Mouse (Mus musculus): ENCODE data around the gene Ugdh.
A peak's percentile ranks its signal among the peaks of the same experiment; 100 is the strongest.

Ugdh gene

DNA sequence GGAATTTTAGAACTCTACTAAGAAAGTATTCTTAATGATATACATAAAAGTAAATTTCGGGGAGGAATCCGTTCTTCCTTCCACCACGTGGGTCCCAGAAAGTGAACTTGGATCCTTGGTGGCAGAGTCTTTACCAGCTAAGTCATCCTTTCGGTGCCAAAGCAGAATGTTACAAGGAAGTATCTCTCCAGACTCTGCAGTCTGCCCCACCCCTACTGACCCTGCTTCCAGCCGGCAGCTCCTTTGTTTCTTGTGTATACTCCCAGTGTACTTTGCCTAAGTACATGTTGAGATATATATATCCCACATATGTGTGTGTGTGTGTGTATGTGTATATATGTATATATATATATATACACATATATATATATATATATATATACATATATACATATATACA lies 6.3 kb downstream of the Ugdh start:
- DNase-seq (ENCODE audit: low spot score in 2 of 2), result no peak

DNA sequence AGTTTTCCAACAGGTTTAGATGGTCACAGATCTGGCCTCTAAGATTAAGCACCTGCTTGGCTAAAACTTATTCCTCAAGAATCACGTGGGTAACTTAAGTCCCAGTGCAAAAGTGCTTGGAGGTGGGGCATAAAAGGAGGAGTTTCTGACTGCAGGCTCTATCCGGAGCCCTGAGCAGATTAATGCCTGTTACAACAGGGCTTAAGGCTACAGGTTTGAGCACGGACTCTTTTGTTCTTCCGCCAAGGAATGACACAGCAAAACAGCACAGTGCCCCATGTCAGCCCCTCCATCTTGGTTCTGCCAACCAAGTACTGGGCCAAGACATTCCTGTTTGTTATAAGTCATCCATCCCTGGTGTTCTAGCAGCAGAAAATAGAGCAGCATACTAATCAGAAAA lies 7.4 kb downstream of the Ugdh start:
- no peak for DNase-seq (ENCODE audit: low spot score in 2 of 2)

DNA sequence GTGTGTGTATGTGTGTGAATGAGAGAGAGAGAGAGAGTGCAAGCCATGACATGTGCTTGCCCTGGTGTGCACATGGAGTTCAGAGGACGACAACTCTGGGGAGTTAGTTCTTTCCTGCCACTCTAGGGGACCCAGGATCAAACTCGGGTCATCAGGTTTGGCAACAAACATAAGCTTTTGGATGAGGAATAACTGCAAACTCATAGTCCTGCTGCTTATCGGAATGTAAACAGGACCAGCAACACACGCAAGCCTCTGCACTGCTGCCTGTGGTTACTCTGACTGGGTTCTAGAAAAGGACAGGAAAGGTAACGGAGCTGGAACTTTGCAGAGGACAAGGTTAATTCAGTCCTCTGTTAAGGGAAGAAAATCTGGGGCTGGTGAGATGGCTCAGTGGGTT lies 10.5 kb downstream of the Ugdh start:
- DNase-seq (ENCODE audit: low spot score in 2 of 2), result no peak

DNA sequence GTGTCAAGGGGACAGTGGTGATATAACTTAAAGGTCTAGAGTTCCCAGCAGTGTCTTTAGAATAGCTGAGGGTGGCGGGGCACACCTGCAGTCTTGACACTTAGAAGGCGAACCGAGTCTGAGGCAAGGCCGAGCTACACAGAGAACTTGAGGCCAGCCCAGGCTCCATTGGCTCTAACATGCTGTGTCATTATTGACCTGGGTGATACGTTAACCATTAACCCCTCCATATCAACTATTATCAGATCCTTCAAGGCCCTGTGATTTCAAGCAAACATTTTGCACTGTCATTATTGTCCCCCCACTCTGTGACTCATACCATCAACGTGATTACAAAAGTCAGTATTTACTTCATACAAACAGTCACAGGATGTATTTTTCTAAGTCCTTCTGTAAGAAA lies 11.5 kb downstream of the Ugdh start:
- DNase-seq (ENCODE audit: low spot score in 2 of 2), result no peak

DNA sequence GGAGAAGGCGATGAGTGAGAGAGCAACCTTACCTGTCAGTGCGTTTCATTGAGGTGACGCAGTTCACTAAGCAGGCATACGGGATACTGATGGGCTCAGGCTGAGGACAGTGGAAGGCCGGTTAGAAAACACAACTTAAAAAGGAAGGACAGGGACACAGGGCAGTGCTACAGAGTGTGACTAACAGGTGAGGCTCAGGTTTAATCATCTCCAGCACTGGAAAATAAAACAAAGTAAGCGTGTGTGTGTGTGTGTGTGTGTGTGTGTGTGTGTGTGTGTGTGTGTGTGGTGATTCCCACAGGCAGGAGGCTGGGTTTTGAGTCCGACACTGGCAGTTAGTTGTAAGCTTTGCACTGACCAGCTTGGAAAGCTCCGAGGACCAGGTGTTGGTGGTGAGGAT lies 12.9 kb downstream of the Ugdh start:
- DNase-seq (ENCODE audit: low spot score in 2 of 2), result no peak

DNA sequence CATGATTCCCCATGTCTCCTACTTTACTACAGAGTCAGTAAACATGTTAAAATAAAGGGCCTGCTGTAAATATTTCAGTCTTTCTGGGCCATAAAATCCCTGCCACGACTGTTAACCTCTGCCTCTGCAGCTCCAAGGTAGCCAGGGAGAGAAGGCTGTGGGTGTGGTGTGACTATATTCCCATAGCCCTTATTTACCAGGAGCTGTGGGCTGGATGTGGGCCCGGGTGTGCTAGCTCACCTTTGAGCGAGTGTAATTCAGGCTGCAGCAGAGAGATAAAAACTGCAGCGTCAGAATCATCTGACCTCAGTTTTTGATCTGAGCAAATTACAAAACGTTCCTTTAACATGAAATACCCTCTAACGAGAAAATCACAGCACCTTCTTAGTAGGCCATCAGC lies 14.9 kb downstream of the Ugdh start:
- DNase-seq (ENCODE audit: low spot score in 2 of 2), result no peak

DNA sequence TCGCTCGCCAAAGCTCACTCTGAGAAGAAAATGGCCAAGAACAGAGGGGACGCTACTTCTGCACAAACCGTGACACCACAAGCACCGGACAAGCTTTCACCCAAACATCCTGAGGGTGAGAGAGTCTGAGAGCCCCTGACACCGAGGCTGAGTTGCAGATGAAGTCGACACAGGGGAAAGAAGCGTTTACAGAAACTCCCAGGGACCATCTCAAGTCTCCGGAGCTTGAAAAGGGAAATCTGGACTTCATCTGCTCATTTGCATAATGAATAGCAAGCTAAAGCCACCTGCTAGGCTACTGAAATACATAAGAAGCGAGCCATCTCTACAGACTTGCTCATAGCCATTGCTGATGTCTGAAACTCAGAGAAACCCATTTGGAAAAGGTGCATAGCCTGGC lies 16.6 kb downstream of the Ugdh start:
- DNase-seq (ENCODE audit: low spot score in 2 of 2), result no peak

DNA sequence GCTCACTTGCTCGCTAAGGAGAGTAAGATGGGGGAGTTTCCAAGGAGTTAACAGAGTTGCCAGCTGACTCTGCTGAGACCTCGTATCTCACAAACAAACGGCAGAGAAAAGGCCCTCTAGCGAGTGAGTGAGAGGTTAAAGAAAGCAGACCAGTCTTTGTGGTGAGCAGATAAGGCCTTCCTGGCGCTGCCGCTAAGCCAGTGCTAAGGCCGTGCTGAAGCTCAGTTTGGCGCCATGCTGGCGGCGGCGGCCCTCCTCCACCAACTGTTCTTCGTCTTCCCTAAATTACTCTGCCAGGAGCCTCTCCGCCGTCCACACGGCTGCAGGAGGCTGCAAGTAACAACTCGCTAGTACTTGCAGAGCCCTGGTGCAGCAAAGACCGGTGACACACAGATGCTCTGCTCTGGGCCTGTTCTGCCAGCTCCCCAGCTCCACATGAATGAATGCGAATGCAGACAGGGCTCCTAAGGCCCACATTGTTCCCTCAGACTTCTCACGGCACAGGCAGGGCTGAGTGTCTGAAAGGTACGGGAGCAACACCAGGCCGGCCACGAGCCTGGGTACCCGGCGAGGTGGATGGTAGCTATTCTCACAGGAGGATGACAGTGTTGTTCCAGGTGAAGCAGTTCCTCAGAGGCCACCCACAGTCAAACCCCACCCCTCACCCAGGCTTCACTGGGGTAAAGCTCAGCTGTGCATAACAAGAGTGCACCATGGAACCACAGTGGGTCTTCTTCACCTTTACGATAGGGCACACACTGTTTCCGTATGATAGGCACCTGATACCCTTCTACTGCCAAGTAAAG lies 19.9 kb downstream of the Ugdh start:
- DNase-seq (ENCODE audit: low spot score in 2 of 2), result no peak

DNA sequence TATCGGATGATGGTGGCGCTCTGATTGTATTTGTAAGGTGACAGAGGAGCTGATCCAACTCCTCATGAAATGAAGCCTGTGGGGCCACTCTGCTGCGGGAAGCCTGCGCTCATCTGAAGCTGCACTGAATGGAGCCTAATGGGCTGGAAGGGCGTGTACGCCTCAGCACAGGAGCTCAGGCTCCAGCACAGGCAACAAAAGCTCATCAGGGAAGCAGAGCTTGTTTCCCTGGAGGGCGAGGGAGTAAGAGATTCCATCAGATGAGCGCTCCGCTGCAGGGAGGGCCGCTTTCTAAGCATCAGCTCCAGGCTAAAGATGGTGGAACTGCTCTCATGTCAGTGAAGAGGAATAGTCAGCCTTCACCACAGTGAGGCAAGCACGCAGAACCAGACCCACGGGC lies 27.8 kb downstream of the Ugdh start:
- DNase-seq (ENCODE audit: low spot score in 2 of 2), result no peak

DNA sequence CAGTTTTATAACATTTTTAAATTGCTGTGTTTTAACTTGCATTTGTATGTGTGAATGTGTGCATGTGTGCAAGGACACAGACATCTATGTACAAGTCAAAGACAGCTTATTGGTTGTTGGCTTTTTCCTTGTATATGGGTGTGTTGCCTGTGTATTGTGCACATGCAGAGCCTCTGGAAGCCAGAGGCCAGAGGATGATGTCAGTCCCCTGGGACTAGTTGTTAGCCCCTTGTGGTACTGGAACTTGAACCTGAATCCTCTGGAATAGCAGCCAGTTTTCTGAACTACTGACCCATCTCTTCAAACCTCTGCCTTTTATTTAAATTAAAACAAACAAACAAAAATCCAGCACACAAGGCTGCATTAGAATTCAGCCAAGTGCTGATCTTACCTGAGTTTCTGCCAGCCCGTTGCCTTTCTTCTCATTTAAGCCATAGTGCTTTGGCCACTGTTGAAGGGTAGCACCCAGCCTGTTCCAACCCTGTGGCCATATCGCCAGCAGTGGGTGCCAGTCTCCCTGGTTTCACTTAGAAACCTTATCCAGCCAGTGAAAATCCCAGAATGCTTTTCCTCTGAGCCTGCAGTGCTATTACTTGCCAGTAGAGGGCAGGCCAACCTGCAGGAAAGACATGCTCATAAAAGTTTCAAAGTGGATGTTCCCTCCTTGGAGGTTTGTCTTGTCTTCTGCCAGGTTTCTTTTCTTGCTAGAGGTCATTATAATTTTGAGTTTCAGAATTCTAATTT lies 34.3 kb downstream of the Ugdh start:
- peak; percentile 44 to 73 for DNase-seq (ENCODE audit: low spot score in 2 of 2)

DNA sequence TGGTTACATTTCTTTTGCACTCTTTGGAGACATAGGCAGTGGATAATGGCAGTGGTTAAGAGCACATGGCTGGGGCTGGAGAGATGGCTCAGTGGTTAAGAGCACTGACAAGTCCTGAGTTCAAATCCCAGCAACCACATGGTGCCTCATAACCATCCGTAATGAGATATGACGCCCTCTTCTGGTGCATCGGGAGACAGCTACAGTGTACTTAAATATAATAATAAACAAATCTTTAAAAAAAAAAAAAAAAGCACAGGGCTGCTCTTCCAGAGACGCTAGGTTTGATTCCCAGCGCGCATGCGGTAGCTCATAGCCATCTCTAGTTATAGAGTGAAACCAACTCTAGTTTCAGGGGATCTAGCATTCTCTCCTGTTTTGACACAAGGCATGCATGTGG lies 41.3 kb downstream of the Ugdh start:
- no peak for DNase-seq (ENCODE audit: low spot score in 2 of 2)

DNA sequence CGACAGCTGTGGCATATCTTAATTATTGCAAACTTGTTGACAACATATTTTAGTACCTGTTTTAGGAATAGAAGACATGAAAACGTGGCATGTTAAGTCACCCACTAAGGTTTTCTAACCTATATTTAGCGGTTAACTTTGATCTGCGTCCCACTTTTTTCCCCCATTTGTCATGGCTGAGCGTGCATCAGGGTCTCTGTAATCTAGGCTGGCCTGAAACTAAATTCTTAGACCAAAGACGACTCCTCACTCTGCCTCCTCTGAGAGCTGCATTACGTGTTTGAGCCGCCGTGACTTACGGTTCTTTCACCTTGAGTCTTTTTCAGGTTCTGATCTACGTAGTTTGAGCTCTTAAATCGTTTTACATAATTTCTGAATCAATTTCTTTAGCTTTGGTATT lies 44.0 kb downstream of the Ugdh start:
- DNase-seq (ENCODE audit: low spot score in 2 of 2), result no peak

DNA sequence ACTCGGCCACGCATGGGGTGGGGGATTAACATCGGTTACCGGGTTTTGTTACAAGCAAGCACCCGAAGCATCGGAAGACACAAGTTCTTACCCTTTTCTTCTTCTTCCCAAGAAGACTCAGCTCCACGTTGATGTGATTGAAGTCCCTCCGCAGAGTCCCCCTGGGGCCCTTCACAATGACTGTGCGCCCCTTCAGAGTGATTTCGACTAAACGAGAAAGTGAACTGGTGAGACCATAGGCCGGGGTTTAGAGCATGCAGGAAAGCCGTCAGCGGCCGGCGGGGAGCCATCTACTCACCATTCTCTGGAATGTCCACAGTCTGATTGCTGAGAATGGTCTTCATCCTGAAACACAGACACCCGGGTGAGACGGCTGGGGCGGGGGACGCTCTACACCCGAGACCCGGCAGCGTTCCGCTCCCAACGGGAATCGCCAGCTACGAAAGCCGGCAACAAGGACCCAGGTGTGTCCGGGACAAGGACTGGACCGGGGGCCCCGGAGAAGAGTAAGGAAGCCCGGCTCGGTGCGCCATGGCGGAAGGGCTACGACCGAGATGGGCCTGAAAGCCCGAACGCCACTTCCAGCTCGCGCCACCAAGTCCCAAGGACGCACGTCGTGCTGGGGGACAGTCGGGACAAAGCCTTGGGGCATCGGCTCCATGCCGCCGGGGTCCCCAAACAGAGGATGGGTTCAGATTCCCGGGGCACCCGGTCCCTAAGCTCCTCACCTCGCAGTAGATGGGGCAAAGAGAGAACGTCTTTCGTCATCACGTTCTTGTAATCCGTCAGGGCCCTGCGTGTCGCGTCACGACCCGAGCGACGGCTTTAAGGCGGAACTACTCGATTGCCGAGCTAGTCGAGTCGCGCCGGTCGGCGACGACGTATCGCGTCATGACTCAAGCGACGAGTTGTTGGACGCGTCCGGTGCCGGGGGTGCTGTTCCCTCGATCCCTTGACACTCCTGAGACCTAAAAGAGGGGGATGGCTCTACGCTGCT lies 44.8 kb downstream of the Ugdh start, which contains the start of the genes Rpl9 and Lias:
Gene Rpl9, minus strand, starts transcription at position 797 of the 997 bp plus-strand sequence.
Gene Lias, plus strand, starts transcription at position 850 of the 997 bp plus-strand sequence.
- DNase-seq (ENCODE audit: low spot score in 2 of 2), result peak; percentile 98

DNA sequence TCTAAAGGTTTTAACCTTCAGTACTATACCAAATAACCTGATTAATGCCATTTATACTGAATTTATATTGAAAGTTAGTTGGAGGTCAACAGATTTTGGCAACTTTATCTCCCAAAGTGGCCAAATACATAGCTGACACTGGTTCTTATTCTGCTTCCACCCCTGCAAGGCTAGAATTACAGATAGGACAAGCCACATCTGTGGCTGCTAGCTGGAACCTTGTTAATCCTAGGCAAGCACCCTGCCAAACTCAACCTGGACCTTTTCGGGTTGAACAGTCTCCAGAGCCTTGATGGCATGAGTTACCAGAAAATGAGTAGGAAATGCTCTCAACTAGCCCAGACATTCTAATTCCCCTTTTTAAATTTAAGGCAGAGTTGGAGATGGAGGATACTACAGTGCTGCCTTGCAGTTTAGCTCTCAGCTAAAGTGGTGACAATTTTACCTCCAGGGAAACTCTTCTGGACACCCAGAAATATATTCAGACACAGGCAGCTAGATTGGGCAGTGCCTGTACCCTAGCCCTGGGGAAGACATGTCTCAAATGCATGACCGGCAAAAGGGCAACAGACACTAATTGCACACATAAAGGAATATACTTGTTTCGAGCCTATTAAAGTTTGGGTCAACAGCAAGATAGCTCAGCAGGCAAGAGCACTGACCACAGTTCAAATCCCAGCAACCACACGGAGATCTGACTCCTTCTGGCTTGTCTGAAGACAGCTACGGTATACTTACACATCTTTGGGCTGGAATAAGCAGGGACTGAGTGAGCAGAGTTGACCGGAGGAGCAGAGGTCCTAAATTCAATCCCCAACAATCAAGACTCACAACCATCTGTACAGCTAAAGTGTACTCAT lies 48.5 kb downstream of the Ugdh start:
- DNase-seq (ENCODE audit: low spot score in 2 of 2), result no peak

DNA sequence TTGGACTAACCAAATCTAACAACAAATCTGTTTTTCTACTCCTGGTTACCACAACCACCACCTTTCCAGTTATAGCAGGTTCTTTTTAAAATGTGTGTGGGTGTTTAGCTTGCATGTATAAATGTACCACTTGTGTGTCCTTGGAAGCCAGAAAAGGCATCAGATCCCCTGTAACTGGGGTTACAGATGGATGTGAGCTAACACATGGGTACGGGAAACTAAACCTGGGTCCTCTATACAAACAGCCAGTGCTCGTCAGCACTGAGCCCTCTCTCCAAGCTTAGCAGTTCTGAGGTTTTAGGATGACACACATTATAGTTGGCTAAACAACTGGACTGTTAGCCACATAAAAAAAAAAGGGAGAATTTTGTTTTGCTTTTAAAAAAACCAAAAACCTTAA lies 50.0 kb downstream of the Ugdh start:
- DNase-seq (ENCODE audit: low spot score in 2 of 2), result no peak

DNA sequence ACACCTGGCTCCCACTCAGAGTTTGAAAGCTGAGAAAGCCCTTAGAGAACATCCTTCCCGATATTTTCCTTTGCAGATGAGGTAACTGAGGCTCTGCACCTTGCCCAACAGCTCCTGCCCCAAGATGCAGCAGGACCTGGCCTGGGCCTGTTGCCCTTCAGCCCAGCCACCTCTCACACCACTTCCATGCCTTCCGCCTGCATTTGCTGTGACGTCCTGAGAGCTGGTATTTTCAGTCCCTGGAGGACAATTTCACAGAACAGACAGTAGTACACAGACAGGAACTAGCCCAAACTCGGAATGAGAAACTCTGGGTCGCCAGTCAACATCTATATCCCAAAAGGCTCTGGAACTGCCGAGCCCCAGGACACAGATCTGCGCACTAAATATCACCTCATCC lies 61.0 kb downstream of the Ugdh start:
- DNase-seq (ENCODE audit: low spot score in 2 of 2), result no peak

DNA sequence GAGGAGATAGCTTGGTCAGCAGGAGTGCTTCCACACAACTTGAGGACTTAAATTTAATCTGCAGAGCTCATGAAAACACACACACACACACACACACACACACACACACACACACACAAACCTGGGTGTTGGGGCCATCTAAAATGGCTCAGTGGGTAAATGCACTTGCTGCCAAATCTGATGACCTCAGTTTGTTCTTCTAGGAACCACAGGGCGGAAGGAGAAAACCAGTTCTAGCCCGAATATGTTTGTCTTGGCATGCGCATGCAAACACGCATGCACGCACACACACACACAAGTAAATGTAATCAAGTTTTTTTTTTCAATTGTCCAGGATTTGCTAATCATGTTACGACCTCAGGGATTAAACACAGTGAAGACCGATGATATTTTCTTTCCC lies 64.2 kb downstream of the Ugdh start:
- DNase-seq (ENCODE audit: low spot score in 2 of 2), result no peak

DNA sequence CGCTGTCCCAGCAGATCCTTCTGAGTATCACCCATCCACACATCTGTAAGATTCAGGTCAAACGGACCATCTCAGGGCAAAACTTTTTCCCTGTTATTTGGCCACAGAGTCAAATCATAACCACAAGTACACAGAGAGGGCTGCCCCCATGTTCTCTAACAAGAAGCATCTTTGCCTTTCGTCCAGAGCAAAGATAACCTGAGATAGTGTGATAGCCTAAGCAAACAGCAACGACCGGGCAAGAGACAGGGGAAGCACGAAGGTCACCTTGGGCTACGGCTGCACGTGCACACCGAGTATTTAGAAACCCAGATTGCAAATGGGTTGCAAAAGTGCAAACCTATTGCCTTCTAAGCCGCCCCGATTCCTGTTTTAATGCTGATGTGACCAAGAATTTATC lies 67.9 kb downstream of the Ugdh start:
- no peak for DNase-seq (ENCODE audit: low spot score in 2 of 2)

All from thymus, postnatal 10 days (tissue).